Mouse (Mus musculus) adrenal gland (tissue): ENCODE data around the gene Adamtsl1.

ENCODE experiments used
- intact Hi-C: fragments of 180-260 bp; cut with DNase I; formaldehyde crosslinking; loops from one replicate; pipeline ENCODE4 v1.15.1; 2025

Gene Adamtsl1

DNA sequence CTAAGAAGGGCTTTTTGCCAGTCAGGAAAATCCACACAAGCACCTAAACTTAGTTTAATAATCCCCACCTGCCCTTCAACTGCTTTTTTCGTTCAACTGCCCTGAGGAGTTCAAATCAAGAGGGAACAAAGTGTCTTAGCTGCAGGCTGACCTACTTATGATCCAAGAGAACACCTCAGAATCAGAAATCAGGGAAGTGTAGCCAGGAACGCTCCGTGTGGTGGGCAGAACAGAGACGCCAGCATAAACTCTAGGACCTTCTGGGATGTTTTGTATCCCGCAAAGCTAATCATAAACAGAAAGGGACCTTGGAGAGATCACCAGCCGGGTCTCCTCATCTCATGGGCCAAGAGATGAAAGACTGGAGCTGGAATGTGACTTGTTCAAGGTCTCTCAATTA, 663.5 kb downstream of the Adamtsl1 start:
- intact Hi-C loops = no loop called here

DNA sequence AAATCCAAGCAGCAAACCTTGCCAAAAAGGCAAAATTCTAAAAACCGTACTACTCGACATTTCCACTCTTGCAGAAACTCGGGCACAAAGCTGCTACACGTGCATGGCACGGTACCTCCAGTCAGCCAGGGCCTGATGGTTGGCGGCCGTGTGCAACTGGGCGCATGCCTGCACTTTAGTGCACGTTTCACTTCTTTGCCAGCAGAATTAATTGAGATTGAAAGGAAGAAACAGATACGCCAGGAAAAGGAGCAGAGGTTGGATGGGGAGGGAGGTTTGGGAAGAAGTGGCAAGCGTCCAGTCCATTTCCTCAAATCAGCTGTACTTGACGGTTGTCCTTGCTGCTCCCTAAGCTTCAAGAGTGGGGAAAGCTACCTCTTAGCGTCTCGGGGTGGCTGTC, 664.1 kb downstream of the Adamtsl1 start:
- intact Hi-C loops = no loop called here

DNA sequence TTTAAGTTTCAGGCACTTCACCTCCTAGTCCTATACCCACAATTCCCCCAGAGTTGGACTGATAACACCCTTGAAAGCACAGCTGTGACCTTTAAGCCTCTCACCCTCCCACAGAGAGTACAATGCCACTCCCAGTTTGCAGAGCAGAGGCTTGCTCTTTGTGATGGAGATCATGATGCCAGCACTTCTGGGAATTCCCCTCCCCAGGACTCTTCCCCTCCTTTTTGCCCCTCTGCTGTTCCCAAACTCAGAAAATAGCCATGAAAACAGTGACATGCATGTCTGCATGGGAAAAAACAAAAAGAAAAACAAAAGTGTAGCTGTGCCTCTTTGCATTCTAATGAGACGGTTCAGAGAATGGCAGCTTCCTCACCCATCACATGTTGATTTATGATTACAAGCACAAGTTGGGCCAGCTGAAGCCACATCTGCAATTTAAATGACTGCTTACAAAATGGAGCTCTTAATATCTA, 669.8 kb downstream of the Adamtsl1 start:
- intact Hi-C loops = no loop called here

DNA sequence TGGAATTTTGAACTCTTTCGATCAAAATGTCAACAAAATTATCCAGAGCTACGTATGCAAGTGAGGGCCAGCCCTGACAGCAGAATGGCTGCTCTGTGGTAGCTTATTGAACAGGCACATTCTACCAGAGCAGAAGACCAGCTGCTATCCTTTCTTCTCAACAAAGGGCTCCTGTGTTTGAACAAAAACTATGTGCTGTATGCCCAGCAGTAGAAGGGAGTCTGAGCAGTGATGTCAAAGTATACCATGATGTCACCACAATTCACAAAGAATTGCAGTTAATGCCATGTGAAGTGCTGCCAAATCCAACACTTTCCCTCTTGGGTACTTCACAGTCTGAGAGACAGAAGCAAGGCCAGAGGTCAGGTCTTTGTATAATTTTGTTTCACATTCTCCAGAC, 675.9 kb downstream of the Adamtsl1 start:
- intact Hi-C loops = no loop called here

DNA sequence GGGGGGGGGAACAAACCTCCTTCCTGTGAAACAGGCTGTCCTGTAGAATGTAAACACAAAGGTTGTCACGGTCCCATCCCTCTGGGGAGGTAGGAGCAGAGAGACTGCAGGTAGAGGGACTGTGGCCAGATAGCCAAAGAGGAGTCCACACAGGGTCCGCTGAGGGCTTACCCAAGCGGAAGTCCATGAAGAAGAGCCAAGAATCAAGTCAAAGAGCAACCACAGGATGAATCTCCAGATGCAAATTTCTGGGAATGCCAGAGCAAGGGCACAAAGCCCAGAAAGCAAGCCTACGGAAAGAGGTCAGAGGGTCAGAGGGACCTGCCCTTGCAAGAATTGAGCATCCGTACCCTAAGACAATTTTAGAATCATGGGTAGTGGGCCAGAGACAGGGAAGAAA, 677.2 kb downstream of the Adamtsl1 start:
- intact Hi-C loops = no loop called here

DNA sequence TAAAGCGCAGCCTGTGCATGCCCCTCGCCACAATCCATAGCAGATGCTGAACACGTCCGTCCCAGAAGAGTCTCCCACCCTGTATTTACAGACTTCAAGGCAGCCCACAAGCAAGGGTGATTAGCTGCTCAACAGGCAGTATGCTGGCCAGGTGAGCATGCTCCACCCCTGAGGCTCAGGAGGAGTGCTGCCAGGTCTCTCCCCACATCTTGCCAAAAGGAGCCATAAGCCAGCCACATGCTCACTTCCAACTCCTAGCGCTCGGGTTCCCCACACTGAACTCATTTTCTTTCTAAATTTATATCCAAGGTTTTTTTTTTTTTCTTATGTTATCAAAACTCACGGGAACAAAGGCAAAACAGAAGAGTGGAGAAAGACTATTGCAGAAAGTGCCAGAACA, 687.8 kb downstream of the Adamtsl1 start:
- intact Hi-C loops = no loop called here

DNA sequence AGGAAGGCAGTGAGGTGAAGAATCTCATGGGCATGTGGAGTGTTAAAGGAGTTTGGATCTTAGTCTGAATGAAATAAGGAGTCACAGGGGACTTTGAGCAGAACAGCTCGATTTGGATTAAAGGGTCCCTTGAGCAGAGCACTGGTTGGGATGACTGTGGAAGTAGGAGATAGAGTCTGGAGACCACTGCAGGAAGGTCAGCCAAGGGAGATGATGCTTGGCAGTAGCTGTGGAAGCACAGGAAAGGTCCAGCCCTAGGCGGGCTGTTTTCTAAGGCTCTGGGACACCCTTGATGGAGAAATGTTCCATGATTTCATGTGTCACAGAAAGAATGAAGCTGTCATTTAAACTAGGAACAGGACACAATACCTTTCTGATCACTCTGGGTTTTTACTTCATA, 689.3 kb downstream of the Adamtsl1 start:
- intact Hi-C loops = no loop called here

DNA sequence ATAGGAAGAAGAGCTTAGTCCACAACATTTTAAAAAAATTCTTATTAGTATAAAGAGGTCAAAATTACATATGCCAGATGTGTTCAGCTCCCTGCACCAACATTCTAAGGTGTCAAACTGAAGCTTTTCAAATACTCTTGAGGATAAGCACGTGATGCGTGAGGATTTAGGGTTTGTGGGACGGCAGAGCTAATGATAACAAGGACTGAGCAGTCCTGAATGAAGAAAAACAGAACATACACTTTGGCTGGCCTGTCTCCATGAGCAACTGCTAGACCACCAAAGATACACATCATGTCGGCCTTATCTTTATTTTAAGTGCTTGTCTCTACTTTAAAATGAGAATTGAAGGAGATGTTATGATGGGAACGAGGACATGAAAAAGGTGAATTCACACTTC, 710.9 kb downstream of the Adamtsl1 start:
- intact Hi-C loops = no loop called here

DNA sequence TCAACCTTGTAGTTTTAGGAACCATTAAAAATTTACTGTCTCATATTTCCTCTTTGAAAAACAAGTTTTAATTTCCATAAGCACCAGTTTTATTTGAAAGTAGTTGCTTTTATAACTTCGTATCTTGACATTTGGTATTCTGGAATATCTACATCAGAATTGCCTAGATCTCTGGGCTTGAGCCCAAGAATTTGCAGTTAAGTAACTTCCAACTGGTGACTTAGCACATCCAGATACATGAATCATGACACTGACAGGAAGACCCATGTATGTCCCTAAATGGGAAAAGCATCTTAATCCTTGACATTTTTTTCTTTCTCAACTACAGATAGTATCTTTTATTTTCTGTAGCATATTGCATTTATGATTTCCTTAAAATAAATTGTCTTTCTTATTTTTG, 713.1 kb downstream of the Adamtsl1 start:
- intact Hi-C loops = no loop called here

DNA sequence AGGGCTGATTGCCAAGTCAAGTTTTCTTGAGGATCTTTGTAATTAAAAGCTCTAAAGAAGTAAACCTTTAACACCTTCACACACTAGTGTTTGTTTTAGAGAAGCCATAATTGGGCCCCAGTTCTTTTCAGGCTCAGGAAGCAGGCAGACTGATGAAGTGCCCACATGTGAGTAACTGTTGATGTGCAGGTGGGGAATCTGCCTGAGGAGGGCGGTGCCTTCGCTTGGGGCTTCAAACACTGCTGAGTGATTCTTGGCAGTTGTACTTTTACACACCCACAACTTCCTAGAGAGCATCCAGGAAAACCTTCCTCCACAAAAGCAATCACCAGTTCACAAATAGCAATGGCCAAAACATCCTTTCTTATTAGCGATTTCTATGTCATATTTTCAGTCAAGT, 719.2 kb downstream of the Adamtsl1 start:
- intact Hi-C loops = no loop called here

DNA sequence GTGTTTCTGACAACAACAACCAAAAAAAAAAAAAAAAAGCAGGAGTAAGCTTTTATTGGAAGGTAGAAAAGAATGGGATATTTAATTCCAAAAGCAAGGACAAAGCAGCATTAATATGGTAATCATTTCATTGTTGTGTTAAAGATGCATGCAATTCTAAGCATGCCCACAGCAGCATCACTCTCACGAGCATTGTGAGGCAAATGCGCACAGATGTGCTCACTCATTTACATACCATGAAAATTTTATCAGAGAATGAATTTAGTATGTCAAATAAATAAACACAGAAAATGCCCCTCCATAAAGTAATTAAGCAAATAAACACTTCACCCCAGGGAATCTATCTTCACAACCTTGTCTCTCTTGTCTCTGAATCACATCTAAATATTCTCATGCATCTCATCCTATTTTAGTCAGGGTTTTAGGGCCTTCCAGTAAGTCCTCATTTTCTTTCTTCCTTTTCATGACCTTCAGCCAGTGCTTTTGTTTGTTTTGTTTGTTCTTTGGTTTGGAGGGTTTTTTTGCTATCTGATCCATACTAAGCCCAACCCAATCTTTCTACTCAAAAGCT, 728.0 kb downstream of the Adamtsl1 start:
- intact Hi-C loops = no loop called here

DNA sequence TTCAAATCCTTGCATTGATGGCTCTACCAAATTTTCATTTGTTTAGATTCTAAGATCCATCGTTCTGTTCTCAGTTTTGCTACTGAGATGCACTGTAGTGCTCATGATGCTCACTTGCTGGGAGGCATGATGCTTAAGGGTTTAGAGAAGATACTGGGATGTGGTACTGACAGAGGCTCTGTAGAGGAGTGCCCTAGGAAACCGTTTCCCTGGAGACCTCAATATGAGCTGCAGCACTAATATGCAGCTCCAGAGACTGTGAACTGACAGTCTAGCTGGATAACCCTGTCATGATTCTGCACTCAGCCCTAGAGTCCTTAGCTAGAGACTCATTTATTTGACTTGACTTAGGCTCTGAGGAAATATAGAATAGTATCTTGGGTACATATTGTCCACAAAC, 756.1 kb downstream of the Adamtsl1 start:
- intact Hi-C loops = no loop called here

DNA sequence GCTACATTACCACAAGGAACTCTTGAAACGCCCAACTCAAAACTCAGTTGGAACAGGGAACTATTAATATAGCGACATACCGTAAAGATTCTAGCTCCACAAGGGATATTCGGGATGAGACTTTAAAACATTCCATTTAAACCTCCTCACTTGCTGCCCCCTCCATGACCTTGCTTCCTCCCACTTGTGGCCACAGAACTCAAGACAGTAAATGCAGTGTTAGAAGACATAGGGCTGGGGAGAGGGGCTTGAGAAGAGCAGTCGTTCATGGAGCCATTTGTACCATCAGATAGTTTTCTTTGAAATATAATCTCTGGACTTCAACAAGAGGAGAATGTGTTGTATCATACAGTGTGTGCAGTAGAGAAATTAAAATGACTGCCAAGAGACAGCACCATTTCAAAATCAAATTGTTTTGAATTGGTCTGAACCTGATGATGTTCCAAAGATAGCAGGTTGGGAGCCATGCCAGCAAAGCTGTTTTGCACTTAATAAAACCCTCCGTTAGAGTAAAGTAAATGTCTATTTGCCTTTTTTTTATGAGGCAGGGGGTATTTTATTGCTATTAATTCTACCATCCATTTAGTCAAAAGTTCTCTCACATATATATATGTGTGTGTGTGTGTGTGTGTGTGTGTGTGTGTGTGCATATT, 759.9 kb downstream of the Adamtsl1 start:
- intact Hi-C loops = no loop called here

DNA sequence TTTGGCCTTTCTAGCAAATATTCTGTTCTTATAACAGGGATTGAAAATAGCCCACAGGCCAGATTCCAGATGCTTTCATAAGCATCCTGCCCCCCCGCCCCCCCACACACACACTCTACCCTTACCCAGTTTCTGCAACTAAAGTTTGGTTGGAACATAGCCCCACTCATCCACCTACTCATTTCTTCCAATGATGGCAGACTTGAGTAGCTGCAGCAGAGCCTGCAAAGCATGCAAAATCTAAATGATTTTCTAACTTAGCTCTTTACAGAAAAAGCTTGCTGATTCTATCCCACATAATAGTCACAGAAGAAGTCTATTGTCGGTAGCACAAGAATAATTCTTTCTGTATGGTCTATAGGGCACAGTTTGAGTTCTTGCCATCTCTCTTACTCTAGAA, 760.7 kb downstream of the Adamtsl1 start:
- intact Hi-C loops = no loop called here

DNA sequence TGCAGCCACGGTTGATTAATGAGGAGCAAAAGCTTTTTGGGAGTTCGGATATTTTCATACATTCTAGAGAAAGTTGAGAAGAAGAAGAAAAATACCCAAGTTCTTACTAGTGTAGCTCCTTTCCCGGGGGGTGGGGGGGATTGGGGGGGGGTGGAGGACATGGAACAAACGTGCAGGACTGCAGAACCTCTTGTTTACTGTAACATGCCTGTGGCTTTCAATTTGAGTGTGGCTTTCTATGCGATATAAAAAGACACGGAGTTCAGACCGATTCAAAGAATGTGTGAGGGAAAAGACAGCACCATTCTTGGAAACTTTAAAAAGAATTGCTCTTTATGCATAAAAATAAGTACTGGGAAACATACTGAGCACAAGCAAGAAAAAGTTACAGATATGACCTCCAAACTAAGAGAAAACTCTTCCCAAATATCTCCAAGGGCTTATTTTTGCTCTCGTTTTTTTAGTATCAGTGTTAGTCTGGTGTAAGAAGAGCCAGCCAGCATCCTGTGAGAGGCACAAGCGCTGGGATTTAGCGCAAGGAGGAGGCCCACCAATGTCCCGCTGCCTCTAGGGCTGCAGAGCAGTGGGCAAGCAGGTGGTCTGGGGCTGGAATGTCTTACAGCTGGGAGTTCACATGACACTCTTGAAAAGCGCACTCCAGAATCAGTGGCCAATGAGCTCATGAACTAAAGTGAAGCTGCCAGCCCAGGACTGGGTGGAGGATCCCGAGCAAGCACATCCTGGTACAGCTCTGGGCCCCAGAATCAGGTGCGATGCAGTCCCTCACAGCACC, 762.2 kb downstream of the Adamtsl1 start:
- intact Hi-C loops = no loop called here

DNA sequence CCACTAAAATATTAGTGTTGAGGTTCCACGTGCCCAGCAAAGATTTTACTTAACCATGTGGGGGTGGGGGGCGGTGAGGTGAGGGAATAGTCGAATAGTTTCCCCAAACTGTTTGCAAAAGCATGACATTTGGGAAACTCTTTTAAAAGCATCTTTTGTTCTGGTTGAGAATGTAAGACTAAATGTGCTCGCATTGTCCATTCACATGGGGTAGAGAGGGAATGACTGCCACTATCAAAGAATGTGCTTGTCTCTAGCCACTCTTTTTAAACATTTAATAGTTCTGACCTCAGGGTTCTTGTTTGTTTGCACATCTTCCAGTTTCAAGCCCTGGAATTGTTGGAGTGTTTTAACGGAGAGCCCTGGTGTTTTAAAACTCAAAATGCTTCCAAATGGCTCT, 764.6 kb downstream of the Adamtsl1 start:
- intact Hi-C loops = no loop called here

DNA sequence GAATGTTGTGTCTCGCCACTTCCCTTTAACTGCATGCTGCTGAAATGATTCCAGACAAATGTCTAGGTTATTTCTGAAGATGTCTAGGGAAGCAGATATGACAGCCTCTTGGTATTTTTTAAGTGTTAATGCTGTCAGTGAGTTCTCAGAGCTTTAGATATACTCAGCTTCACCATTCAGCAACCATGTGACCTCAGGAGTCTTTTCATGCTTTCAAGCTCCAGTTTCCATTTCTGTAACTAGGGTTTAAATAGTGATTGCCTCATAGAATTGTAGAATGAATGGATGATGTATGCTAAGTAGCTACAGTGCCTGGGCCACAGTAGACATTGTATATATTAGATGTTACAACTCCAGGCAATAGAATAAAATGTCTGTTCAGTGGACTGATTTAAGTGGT, 772.6 kb downstream of the Adamtsl1 start:
- intact Hi-C loops = no loop called here

DNA sequence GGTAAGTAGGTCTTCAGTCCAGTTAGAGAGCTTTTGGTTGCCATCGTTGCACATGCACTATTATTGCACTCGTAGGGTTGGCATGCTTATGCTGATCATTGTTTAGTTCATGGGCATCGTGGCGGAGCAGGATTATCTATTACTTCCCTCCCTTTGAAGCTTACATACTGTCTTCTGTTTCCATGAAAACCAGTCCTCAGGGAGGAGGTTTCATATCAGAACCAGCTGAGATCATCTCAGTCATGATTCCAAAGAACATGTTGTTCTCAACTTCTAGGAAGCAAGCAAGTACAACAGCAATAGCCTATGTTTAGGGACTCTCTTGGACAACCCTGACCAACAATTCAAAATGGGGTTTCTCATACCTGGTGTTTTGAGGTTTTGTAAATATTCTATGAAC, 774.3 kb downstream of the Adamtsl1 start:
- intact Hi-C loops = no loop called here

DNA sequence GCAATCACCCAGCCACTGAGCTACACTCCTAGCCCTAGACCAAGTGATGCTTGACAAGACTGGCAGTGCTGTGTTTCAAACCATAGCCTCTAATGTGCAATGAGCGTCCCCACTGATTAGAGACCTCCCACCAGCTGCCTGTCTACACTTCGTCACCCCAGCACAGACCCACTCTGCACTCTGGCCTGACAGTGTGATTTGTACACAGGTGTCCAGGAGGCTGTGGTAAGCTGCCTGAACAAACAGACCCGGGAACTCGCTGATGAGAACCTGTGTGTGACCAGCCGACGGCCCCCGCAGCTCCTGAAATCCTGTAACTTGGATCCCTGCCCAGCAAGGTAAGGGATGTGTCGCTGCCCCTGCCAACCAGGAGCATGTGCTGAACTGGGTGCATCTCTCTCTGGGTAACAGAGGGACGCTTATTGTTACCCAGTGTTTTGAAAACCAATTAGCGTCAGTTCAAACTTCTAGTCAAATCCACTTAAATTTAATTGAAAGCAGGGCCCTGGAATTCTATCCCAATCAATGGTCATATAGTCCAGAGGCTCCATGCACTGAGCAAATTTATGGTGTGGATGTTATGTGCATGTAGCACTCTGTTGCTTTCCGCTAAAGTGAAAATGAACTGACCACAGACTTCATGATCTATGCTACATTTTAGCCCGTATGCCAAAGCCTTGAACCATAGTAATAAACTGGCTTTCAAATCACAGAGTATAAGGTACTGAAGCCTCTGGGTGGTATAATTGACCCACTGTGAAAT, 775.7 kb downstream of the Adamtsl1 start:
- intact Hi-C loops = no loop called here

DNA sequence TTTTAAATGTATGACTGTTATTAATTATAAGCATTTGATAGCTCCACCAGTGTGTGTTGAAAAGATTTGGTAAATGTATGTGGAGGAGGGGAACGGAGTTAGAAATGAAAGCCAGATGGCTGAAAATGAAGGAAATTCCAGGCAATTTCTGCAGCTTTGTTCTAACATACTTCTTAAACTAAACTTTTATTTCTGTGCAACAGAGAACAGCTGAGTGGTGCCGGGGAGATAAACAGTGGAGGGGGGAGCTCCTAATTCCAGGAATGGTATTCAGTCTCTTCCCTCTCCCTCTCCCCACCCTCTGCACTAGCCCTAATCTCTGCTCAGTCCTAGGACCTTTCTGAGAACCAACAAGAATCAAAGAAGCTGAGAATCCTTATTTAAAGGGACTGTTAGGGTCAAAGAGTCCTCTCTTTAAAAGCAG, 780.9 kb downstream of the Adamtsl1 start:
- intact Hi-C loops = no loop called here

DNA sequence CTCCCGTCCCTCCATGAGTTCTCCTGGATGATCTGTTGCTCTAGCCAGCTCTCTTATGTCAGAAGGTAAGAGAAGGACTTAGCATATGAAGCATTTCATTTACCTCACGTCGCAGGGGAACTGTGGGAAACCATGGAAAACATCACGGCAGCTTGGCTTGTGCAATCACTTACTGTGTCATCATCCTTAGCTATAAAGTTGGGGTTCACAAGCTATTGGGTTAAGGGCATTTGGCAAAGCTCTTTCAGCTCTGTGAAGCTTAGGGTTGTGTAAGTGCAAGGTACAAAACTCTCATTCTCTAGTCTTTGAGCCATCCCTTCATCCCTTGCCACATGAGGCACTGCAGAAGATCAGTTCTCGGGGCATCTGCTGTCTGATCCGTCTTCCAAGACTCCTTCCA, 787.5 kb downstream of the Adamtsl1 start:
- intact Hi-C loops = no loop called here

DNA sequence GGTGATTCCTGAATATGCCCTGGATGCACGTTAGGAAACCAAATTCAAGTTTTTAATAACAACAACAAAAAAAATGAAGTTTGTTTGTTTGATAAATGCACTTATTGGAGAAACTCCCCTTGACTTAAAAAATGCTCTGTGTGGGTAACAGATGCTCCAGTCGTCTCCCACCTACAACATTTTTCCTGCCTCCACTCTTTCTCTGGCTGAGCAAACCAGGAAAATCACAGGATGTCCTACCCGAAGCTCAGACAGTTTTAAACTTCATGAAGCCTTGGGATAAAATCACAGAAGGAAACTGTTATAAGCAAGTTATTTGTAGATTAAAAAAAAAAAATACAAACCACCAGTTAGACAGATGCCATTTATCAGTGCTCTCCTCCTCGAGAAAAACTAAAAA, 788.1 kb downstream of the Adamtsl1 start:
- intact Hi-C loops = no loop called here
